Mouse (Mus musculus) liver, embryonic 14.5 days (tissue): ENCODE data around the gene Eif4b. TPM values are rescaled to one million over a fixed set of nuclear protein-coding genes. Genes with fewer than 3 reads are reported as not detected.

ENCODE experiments used
- ATAC-seq: fragments of 200-750 bp; cut with Nextera tagmentation; 2 replicates; pipeline ENCODE4 v1.8.0; 2017; ENCODE audit warnings: moderate number of reproducible peaks, mild to moderate bottlenecking, moderate library complexity; ENCODE audit not compliant: insufficient read depth
- DNase-seq, 3 experiments: peaks; one replicate each; pipeline ENCODE4 v3.0.0-alpha.2; 2012 to 2013; ENCODE audit warnings: low read depth in 3 of 3, low spot score in 3 of 3
- H3K27ac ChIP-seq: fragments of 300-500 bp; sonication (generic); 2 replicates; pipeline ENCODE4 v1.5.1; 2014; ENCODE audit warnings: moderate library complexity, mild to moderate bottlenecking, control low read depth, inconsistent platforms
- H3K27me3 ChIP-seq: fragments of 300-500 bp; sonication (generic); 2 replicates; pipeline ENCODE4 v1.6.1; 2014; ENCODE audit warnings: mild to moderate bottlenecking, low read length, moderate library complexity; ENCODE audit not compliant: control insufficient read depth, insufficient read depth
- H3K36me3 ChIP-seq: fragments of 300-500 bp; sonication (generic); replicated peaks from 2 replicates; pipeline ENCODE4 v1.6.1; 2014; ENCODE audit warnings: low read depth; ENCODE audit not compliant: control insufficient read depth, insufficient read depth
- H3K4me1 ChIP-seq, 2 experiments: fragments of 200-500 bp in 1 of 2; fragments of 300-500 bp in 1 of 2; sonication (generic) in 1 of 2; replicated peaks; 2 replicates each; pipeline ENCODE4 v1.6.1; 2012 to 2014; ENCODE audit warnings: antibody characterized with exemption in 1 of 2, inconsistent platforms in 1 of 2, low read length in 1 of 2; ENCODE audit not compliant: control insufficient read depth in 2 of 2, insufficient read depth in 2 of 2
- H3K4me2 ChIP-seq: fragments of 300-500 bp; sonication (generic); 2 replicates; pipeline ENCODE4 v1.6.1; 2014; ENCODE audit warnings: low read depth, mild to moderate bottlenecking, control low read depth, moderate library complexity
- H3K4me3 ChIP-seq, 2 experiments: fragments of 200-500 bp in 1 of 2; fragments of 300-500 bp in 1 of 2; sonication (generic) in 1 of 2; 2 replicates each; pipeline ENCODE4 v1.5.1; 2012 to 2014; ENCODE audit warnings: low read depth in 2 of 2, low read length in 2 of 2, mild to moderate bottlenecking in 2 of 2, control low read depth in 1 of 2, inconsistent platforms in 1 of 2, moderate library complexity in 1 of 2; ENCODE audit not compliant: insufficient read depth in 1 of 2
- H3K9ac ChIP-seq: fragments of 300-500 bp; sonication (generic); replicated peaks from 2 replicates; pipeline ENCODE4 v1.6.1; 2014; ENCODE audit warnings: mild to moderate bottlenecking, control low read depth, moderate library complexity
- H3K9me3 ChIP-seq: fragments of 300-500 bp; sonication (generic); 2 replicates; pipeline ENCODE4 v1.6.1; 2016; ENCODE audit warnings: low read length, mixed read lengths; ENCODE audit not compliant: control insufficient read depth
- CTCF ChIP-seq: IDR thresholded peaks from 2 replicates; pipeline ENCODE4 v1.5.1; 2016; ENCODE audit warnings: antibody characterized with exemption, low read depth, control low read depth
- WGBS: fragments of 180-500 bp; shearing (Covaris S2); extraction: QIAGEN DNeasy Blood & Tissue Kit; methylation state at CpG from one replicate; pipeline ENCODE4 v1.1.7; 2014; ENCODE audit not compliant: insufficient replicate concordance; 5-methylcytosine and 5-hydroxymethylcytosine counted together
- polyA plus RNA-seq, 2 experiments: library from polyadenylated mRNA; depleted of rRNA in 1 of 2; stranded (reverse) in 1 of 2; unstranded in 1 of 2; fragments of >200 nt; fragmentation: Nextera tagmentation in 1 of 2; extraction: Ambion mirVana in 1 of 2; gene quantifications; 2 replicates each; pipeline versions ENCODE4 v1.2.1 to v1.2.3; 2012 to 2014

The Eif4b gene
- polyA plus RNA-seq, 2 experiments: 47.8 to 66.4 TPM

- no peak overlapping the region for H3K4me2 ChIP-seq
- no peaks in the 10 kb centered on the region for H3K9me3 ChIP-seq
- ATAC-seq: no peak
- H3K27ac ChIP-seq: no peak overlapping the region
- DNase-seq: no peak
- H3K4me3 ChIP-seq: no peak overlapping the region
- H3K4me1 ChIP-seq: peaks cover under 1 to 17% of the 10 kb centered on the region in 2 experiments; a peak in 3 of 4 replicates
- peaks cover 34% of the 10 kb centered on the region for H3K27me3 ChIP-seq
- no peak overlapping the region for H3K9ac ChIP-seq
- H3K36me3 ChIP-seq: no peaks in the 10 kb centered on the region
- no peak for TF ChIP-seq CTCF
- 43% methylated on average over 5 of the region's 5 CpGs for WGBS
Measured at GRCm38 (mm10) chr15:102146089-102146488, 72.5 kb downstream of the Eif4b start.

Other genes with a start within 250 kb of the Eif4b start
- 0.02 and 0.04 TPM in 2 replicates for gene Krt1, start 223.0 kb upstream of the Eif4b start, polyA plus RNA-seq (2012; rRNA removed)
- gene Krt1, start 223.0 kb upstream of the Eif4b start, polyA plus RNA-seq (2014; fragmentation: Nextera tagmentation; extraction: Ambion mirVana): not detected in 2 replicates
- gene Krt77, start 204.1 kb upstream of the Eif4b start, polyA plus RNA-seq (2012; rRNA removed): 0.01 TPM in 2 replicates
- not detected in 2 replicates for gene Krt77, start 204.1 kb upstream of the Eif4b start, polyA plus RNA-seq (2014; fragmentation: Nextera tagmentation; extraction: Ambion mirVana)
- gene Krt76, start 180.9 kb upstream of the Eif4b start, polyA plus RNA-seq (2012; rRNA removed): not detected in 2 replicates
- gene Krt76, start 180.9 kb upstream of the Eif4b start, polyA plus RNA-seq (2014; fragmentation: Nextera tagmentation; extraction: Ambion mirVana): not detected in 2 replicates
- 0.06 and 0.11 TPM in 2 replicates for gene Krt4, start 149.0 kb upstream of the Eif4b start, polyA plus RNA-seq (2012; rRNA removed)
- gene Krt4, start 149.0 kb upstream of the Eif4b start, polyA plus RNA-seq (2014; fragmentation: Nextera tagmentation; extraction: Ambion mirVana): not detected in 2 replicates
- not detected in 2 replicates for gene Krt79, start 133.4 kb upstream of the Eif4b start, polyA plus RNA-seq (2012; rRNA removed)
- not detected in 2 replicates for gene Krt79, start 133.4 kb upstream of the Eif4b start, polyA plus RNA-seq (2014; fragmentation: Nextera tagmentation; extraction: Ambion mirVana)
- not detected in 2 replicates for gene Krt78, start 119.5 kb upstream of the Eif4b start, polyA plus RNA-seq (2012; rRNA removed)
- not detected in 2 replicates for gene Krt78, start 119.5 kb upstream of the Eif4b start, polyA plus RNA-seq (2014; fragmentation: Nextera tagmentation; extraction: Ambion mirVana)
- 37.8 and 40.5 TPM in 2 replicates for gene Krt8, start 69.3 kb upstream of the Eif4b start, polyA plus RNA-seq (2012; rRNA removed)
- gene Krt8, start 69.3 kb upstream of the Eif4b start, polyA plus RNA-seq (2014; fragmentation: Nextera tagmentation; extraction: Ambion mirVana): 98.1 and 102 TPM in 2 replicates
- 25.8 and 31.5 TPM in 2 replicates for gene Krt18, start 45.6 kb upstream of the Eif4b start, polyA plus RNA-seq (2012; rRNA removed)
- gene Krt18, start 45.6 kb upstream of the Eif4b start, polyA plus RNA-seq (2014; fragmentation: Nextera tagmentation; extraction: Ambion mirVana): 86.9 and 87.6 TPM in 2 replicates
- gene Tns2, start 26.6 kb downstream of the Eif4b start, polyA plus RNA-seq (2012; rRNA removed): 4.9 and 5.2 TPM in 2 replicates
- gene Tns2, start 26.6 kb downstream of the Eif4b start, polyA plus RNA-seq (2014; fragmentation: Nextera tagmentation; extraction: Ambion mirVana): 3.7 and 4.3 TPM in 2 replicates
- 11.9 and 12.5 TPM in 2 replicates for gene Spryd3, start 62.5 kb downstream of the Eif4b start, polyA plus RNA-seq (2012; rRNA removed)
- gene Spryd3, start 62.5 kb downstream of the Eif4b start, polyA plus RNA-seq (2014; fragmentation: Nextera tagmentation; extraction: Ambion mirVana): 8.8 and 9.1 TPM in 2 replicates
- 0.66 and 0.90 TPM in 2 replicates for gene Igfbp6, start 70.6 kb downstream of the Eif4b start, polyA plus RNA-seq (2012; rRNA removed)
- gene Igfbp6, start 70.6 kb downstream of the Eif4b start, polyA plus RNA-seq (2014; fragmentation: Nextera tagmentation; extraction: Ambion mirVana): 0.95 and 1.6 TPM in 2 replicates
- gene Soat2, start 76.8 kb downstream of the Eif4b start, polyA plus RNA-seq (2012; rRNA removed): 34.4 and 36.4 TPM in 2 replicates
- 21.9 and 25.5 TPM in 2 replicates for gene Soat2, start 76.8 kb downstream of the Eif4b start, polyA plus RNA-seq (2014; fragmentation: Nextera tagmentation; extraction: Ambion mirVana)
- gene Zfp740, start 129.5 kb downstream of the Eif4b start, polyA plus RNA-seq (2012; rRNA removed): 10.2 and 14.9 TPM in 2 replicates
- gene Zfp740, start 129.5 kb downstream of the Eif4b start, polyA plus RNA-seq (2014; fragmentation: Nextera tagmentation; extraction: Ambion mirVana): 11.7 and 12.0 TPM in 2 replicates
- 14.9 and 17.9 TPM in 2 replicates for gene Csad, start 131.0 kb downstream of the Eif4b start, polyA plus RNA-seq (2012; rRNA removed)
- 22.6 and 24.0 TPM in 2 replicates for gene Csad, start 131.0 kb downstream of the Eif4b start, polyA plus RNA-seq (2014; fragmentation: Nextera tagmentation; extraction: Ambion mirVana)
- gene Itgb7, start 158.2 kb downstream of the Eif4b start, polyA plus RNA-seq (2012; rRNA removed): 1.6 and 2.7 TPM in 2 replicates
- gene Itgb7, start 158.2 kb downstream of the Eif4b start, polyA plus RNA-seq (2014; fragmentation: Nextera tagmentation; extraction: Ambion mirVana): 5.6 and 5.7 TPM in 2 replicates
- gene Rarg, start 183.7 kb downstream of the Eif4b start, polyA plus RNA-seq (2012; rRNA removed): 2.3 and 2.5 TPM in 2 replicates
- 1.9 and 2.1 TPM in 2 replicates for gene Rarg, start 183.7 kb downstream of the Eif4b start, polyA plus RNA-seq (2014; fragmentation: Nextera tagmentation; extraction: Ambion mirVana)
- 0.04 TPM in 1 of 2 replicates, not detected in the other for gene Gm9918, start 196.8 kb downstream of the Eif4b start, polyA plus RNA-seq (2012; rRNA removed)
- 0.04 TPM in 1 of 2 replicates, not detected in the other for gene Gm9918, start 196.8 kb downstream of the Eif4b start, polyA plus RNA-seq (2014; fragmentation: Nextera tagmentation; extraction: Ambion mirVana)
- gene Mfsd5, start 205.7 kb downstream of the Eif4b start, polyA plus RNA-seq (2012; rRNA removed): 13.4 and 15.4 TPM in 2 replicates
- 21.2 and 23.5 TPM in 2 replicates for gene Mfsd5, start 205.7 kb downstream of the Eif4b start, polyA plus RNA-seq (2014; fragmentation: Nextera tagmentation; extraction: Ambion mirVana)
- gene Espl1, start 222.5 kb downstream of the Eif4b start, polyA plus RNA-seq (2012; rRNA removed): 17.0 and 17.3 TPM in 2 replicates
- 25.6 and 28.2 TPM in 2 replicates for gene Espl1, start 222.5 kb downstream of the Eif4b start, polyA plus RNA-seq (2014; fragmentation: Nextera tagmentation; extraction: Ambion mirVana)